Mouse (Mus musculus) bone marrow, adult 2 months (tissue): Measurements from ENCODE around the gene Ankfy1.

Experiments used
- CTCF ChIP-seq: fragments of 200-500 bp; IDR thresholded peaks from 2 replicates; pipeline ENCODE4 v1.5.1; 2011; ENCODE audit warnings: low read length, control low read depth; ENCODE audit not compliant: control insufficient read depth, insufficient read depth
- POLR2A ChIP-seq: fragments of 200-500 bp; IDR thresholded peaks from 2 replicates; pipeline ENCODE4 v1.6.1; 2011; ENCODE audit warnings: low read depth, mild to moderate bottlenecking, control low read depth, low read length, borderline replicate concordance; ENCODE audit not compliant: control insufficient read depth

DNA sequence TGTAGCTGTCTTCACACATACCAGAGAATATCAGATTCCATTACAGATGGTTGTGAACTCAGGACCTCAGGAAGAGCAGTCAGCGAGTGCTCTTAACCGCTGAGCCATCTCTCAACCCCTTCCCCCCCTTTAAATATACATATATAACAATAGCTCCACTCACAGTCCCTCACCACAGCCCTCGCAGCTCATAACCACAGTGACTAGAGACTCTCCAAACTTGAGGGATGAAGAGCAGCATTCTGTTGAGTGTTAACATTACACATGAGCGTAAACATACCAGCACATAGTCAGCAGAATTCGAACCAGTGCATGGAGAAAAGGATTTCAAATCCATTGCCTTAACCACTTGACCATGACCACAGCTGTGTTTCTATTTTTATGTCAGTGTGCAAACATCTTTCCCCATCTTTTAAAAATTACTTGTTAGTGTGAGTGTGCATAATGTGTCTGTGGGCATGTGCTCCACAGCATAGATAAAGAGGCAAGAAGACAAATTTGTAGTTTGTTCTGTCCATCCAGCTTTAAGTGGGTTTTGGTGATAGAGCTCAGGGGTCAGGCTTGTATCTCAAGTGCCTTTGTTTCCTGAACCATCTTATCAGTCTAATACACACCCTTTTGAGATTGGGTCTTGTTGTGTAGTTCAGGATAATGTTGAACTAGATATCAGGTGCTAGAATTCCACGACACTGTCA, 18.4 kb upstream of the Ankfy1 start:
- no peak for TF ChIP-seq CTCF
- TF ChIP-seq POLR2A = no peak
